Mouse (Mus musculus) gastrocnemius, adult 8-10 months (tissue): ENCODE measurements around the gene Tubgcp2. TPM values are rescaled to one million over a fixed set of nuclear protein-coding genes. Genes with fewer than 3 reads are reported as not detected.

Experiments used
- DNase-seq, 2 experiments: peaks; one replicate each; pipeline ENCODE4 v3.0.0; 2022; ENCODE audit warnings: low spot score in 2 of 2
- total RNA-seq, 4 experiments: library from RNA; stranded (reverse); gene quantifications; 2 replicates each; pipeline ENCODE4 v1.2.4; 2022

Gene Tubgcp2
- total RNA-seq, 4 experiments from 2014 or later, result 19.9 to 22.3 (median 20.9) TPM

GRCm38 (mm10) chr7:140047811-140048311 is 11.4 kb upstream of the Tubgcp2 start:
- no peak for DNase-seq

GRCm38 (mm10) chr7:140045546-140045945 is 9.1 kb upstream of the Tubgcp2 start:
- DNase-seq, result no peak

GRCm38 (mm10) chr7:140042728-140043127 is 6.3 kb upstream of the Tubgcp2 start:
- DNase-seq, result no peak

GRCm38 (mm10) chr7:140037171-140037555 is 694 bp upstream of the Tubgcp2 start:
- no peak for DNase-seq

- DNase-seq, result no peak
Measured at GRCm38 (mm10) chr7:140035456-140035855, 1.0 kb downstream of the Tubgcp2 start.

GRCm38 (mm10) chr7:140033386-140033785 is 3.1 kb downstream of the Tubgcp2 start:
- DNase-seq, result no peak

GRCm38 (mm10) chr7:140032366-140032765 is 4.1 kb downstream of the Tubgcp2 start:
- DNase-seq, result no peak

GRCm38 (mm10) chr7:140031771-140032170 is 4.7 kb downstream of the Tubgcp2 start:
- DNase-seq, result no peak

GRCm38 (mm10) chr7:140011336-140011735 is 25.1 kb downstream of the Tubgcp2 start:
- no peak for DNase-seq

- DNase-seq, result no peak
Measured at GRCm38 (mm10) chr7:140007781-140008180, 28.7 kb downstream of the Tubgcp2 start.

- no peak for DNase-seq
Measured at GRCm38 (mm10) chr7:140006861-140007611, 29.4 kb downstream of the Tubgcp2 start.

- no peak for DNase-seq
Measured at GRCm38 (mm10) chr7:140004666-140005065, 31.8 kb downstream of the Tubgcp2 start.

- DNase-seq, result no peak
Measured at GRCm38 (mm10) chr7:140001086-140001740, 35.3 kb downstream of the Tubgcp2 start.

- DNase-seq, result no peak
Measured at GRCm38 (mm10) chr7:139998691-139999350, 37.6 kb downstream of the Tubgcp2 start.

- peak in 1 of 2 experiments; percentile 25 for DNase-seq
Measured at GRCm38 (mm10) chr7:139994676-139995075, 41.8 kb downstream of the Tubgcp2 start.

- no peak for DNase-seq
Measured at GRCm38 (mm10) chr7:139994202-139994601, 42.3 kb downstream of the Tubgcp2 start.

GRCm38 (mm10) chr7:139993532-139993931 is 42.9 kb downstream of the Tubgcp2 start:
- DNase-seq, result no peak

GRCm38 (mm10) chr7:139992406-139992805 is 44.1 kb downstream of the Tubgcp2 start, which contains the start of gene Adam8:
Adam8 (minus strand) TSS chr7:139992562.
- no peak for DNase-seq

GRCm38 (mm10) chr7:139990864-139991394 is 45.5 kb downstream of the Tubgcp2 start:
- no peak for DNase-seq

- DNase-seq, result no peak
Measured at GRCm38 (mm10) chr7:139988272-139988671, 48.2 kb downstream of the Tubgcp2 start.

GRCm38 (mm10) chr7:139984505-139984904 is 52.0 kb downstream of the Tubgcp2 start:
- DNase-seq, result no peak

- DNase-seq, result no peak
Measured at GRCm38 (mm10) chr7:139982058-139982457, 54.4 kb downstream of the Tubgcp2 start.
